Mouse (Mus musculus): ENCODE measurements around the gene Lrrk1.

Lrrk1 gene

DNA sequence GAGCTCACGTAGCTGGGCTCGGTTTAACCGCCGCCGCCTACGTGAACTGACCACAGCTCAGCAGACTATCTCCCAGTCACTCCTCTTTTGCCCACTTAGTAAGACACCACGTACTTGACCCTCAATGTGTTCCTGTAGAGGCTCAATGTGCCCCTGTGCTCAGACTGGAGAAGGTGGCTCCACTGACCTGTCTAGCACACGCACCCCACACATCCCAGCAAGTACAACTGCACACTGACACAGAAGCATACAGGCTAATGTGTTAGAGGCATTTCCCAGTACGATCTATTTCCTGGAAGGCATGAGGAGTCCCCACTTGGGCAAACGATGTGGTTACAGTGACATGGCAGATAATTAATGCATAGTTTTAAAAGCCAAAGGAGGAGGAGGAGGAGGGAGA, 11.6 kb downstream of the Lrrk1 start:
- no peak for DNase-seq

GRCm38 (mm10) chr7:66375736-66376135, 12.4 kb downstream of the Lrrk1 start:
- DNase-seq, result no peak

DNA sequence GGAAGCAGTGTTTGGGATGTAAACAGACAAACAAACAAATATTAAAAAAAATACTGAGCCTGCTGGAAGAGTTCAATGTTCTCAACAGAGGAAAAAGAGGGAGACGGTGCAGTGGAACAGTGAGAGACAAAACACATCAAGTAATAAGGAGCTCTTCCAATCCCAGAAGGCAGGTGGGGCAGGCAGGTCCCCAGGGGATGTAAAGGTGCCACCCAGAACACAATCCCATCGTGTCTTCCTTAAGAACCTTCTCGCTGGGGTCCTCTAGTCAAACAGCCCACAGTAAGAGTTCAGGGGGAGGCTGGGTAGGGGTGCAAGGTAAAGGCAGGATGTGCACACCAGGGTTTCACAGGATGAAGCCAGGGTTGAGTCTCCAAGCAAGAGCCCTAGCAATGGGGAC, 14.8 kb downstream of the Lrrk1 start:
- no peak for DNase-seq

GRCm38 (mm10) chr7:66370970-66371369, 17.2 kb downstream of the Lrrk1 start:
- DNase-seq, result no peak

DNA sequence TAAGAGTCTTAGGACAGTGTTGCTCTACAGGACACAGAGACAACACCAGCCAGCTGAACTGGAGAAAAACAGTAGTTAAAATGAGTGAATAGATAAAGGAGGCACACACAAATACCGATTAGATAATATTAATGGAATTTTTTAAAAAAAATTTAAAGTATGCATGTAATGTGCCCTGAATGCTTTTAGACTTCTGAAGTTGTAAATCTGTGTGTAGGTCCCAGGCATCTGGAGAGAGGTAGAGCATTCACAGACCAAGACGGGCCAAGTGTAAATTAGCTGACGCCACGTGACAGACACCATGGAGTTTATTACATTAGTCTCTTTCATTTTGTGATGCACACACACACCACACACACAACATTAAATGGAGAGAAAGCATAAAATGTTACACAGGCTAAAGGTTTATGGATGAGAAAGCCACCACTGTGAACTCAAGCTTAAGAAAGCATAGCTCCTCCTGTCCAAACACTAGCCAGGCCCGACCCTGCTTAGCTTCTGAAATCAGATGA, 18.2 kb downstream of the Lrrk1 start:
- no peak for DNase-seq

- no peak for DNase-seq
Observed at GRCm38 (mm10) chr7:66369071-66369933, 18.8 kb downstream of the Lrrk1 start.

DNA sequence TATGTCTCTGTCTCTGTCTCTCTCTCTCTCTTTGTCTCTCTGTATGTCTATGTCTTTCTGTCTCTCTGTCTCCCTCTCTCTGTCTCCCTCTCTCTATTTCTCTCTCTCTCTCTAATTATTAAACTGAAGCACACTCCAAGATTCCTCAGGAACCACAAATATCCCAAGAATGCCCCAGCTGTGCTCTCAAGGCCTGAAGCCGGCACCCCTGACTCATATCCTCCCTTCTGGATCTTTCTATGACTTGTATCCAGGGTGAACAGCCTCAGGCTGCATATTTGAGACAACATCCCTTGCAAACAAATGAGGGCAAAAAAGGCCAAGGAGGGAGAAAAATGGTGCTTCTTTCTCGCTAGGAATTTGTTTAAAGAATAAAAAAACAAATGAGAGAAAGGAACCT, 22.2 kb downstream of the Lrrk1 start, which contains the start of gene Gm10974:
TSS of gene Gm10974 (plus strand) at position 2 of the 400 bp plus-strand sequence.
- DNase-seq, result no peak

- no peak for DNase-seq
Observed at GRCm38 (mm10) chr7:66365411-66365810, 22.7 kb downstream of the Lrrk1 start.

GRCm38 (mm10) chr7:66364491-66364890, 23.7 kb downstream of the Lrrk1 start:
- DNase-seq, result no peak

GRCm38 (mm10) chr7:66359044-66359443, 29.1 kb downstream of the Lrrk1 start:
- DNase-seq, result no peak

DNA sequence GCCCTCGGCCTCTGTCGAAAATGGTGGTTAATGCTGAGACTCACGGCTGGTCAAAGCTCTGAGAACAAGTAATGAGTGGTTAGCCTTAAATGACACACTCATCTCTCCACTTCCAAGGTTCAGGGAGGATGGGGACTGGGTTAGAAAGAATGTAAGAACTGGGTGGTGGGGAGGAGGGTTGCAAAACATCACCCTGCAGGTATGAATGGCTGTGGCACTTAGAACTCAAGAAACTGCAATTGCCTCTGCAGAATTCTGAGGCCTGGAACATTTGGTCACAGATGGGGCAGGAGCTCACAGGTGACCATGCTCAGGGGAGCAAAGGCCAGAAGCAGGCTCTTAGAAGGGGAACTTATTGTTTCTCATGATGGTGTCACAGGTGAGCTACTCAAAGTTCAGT, 29.7 kb downstream of the Lrrk1 start:
- no peak for DNase-seq

DNA sequence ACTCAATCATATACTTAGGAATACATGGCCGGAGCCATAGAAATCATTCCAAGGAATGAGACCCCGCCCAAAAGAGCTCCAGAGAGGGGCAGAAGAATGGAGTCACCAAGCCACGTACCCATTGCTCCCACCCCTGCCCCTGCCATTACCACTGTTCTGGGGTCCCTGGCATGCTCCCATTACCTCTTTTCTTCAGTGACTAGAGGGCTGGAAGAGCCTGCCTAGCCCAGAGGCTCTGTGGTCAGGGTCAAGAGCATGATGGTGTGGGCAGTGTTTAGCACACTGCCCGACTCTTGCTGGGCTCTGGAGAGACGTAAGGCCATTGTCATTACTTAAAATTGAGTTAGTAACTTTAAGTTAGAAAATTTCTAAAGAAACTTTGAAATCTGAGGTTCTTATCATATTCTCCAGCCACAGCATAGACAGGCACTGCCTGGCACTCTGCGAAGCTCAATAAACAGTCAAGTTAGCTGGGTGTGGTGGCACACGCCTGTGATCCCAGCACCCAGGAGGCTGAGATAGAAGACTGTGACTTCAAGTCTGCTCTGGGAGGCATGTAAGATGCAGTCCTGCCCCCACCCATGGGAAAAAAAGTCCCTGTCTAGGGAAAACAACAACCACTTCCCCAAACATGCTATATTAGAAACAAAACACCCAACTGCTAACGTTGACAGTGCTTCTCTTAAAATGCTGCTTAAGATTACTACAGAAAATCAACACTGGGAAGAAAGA, 32.2 kb downstream of the Lrrk1 start:
- DNase-seq, result no peak

- no peak for DNase-seq
Observed at GRCm38 (mm10) chr7:66354911-66355310, 33.2 kb downstream of the Lrrk1 start.

DNA sequence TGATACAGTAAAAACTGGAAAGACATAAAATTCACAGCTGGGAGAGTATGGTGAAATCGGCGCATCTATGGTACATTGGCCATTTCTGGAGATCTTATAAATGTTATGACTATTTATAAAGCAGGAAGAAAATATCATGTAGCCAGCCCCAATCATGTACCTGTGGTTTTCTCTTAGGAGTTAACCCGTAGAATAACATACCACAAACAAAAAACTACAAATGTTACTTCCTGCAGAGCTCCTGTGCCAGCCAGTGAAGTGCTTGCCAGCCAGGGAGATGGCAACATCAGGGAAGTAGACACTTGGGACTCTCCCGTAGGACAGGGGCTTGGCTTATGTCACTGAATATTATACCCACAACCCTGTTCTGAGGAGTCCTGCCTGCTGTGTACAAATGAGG, 37.1 kb downstream of the Lrrk1 start:
- no peak for DNase-seq

GRCm38 (mm10) chr7:66349670-66350069, 38.5 kb downstream of the Lrrk1 start:
- no peak for DNase-seq

DNA sequence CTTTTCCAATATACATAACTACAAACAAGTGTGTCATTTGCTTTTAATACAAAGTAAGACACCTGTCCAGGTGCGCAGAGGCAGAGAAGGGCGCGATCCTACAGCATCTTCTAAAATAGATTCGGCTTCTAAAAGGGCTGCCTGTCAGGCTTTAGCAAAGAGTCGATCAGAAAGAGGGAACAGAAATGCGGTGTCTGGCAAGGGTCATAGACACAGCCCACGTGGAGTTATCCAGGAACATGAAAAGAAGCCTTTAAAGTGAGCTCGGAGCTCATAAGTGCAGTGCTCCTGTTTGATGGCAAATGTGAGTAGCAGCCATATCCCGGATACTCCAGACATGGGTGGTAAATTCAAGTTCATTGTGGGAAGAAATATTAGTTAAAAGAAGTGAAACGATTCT, 39.6 kb downstream of the Lrrk1 start:
- no peak for DNase-seq

DNA sequence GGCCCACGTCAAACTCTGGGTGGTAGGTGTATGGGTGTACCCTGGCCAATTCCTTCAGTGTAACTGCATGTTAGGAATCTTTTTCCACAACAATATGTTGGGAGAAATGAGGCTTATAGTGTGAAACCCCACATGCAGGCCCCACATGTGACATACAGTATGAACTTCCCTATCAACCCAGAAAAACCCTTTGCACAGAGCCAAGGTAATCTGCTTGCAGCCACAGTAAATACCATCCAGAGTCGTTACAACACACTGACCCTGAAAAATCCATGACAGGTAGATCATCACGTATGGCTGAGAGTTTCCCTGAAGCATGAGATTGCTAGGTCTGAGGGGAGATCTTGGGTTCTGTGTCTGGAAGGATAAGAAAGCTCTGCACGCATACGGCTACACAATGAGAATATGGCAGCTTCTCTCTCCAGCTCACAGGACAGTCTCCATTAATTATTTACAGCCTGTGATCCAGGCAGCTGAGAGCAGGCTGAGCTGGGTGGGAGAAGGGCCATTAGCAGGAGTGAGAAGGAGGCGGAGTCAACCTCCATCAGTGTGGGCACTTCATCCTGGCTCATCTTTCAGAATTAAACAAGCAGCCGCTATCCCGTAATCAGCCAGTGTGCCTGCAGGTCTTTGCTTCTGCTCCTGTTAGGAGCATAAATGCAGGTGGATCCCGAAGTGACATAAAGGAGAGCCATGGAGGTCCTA, 41.0 kb downstream of the Lrrk1 start:
- no peak for DNase-seq

DNA sequence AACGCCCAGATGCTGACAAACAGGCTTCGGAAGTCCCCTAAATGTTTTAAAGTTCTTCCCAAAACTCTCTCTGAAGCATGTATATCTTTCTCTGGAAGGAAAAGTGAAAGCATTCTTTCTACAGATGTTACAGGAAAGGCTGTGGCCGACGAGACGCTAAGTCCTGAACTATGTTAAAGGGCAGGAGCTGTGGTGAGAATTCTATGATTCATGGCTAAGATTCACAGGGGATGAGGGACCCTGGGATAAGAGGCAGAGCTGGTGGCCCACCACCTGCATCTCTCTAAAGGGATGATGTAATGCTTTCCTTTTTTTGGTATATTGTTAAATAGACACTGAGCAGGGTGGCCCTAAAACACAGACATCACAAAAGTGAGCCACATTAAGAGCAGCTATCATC, 44.8 kb downstream of the Lrrk1 start:
- DNase-seq, result no peak

DNA sequence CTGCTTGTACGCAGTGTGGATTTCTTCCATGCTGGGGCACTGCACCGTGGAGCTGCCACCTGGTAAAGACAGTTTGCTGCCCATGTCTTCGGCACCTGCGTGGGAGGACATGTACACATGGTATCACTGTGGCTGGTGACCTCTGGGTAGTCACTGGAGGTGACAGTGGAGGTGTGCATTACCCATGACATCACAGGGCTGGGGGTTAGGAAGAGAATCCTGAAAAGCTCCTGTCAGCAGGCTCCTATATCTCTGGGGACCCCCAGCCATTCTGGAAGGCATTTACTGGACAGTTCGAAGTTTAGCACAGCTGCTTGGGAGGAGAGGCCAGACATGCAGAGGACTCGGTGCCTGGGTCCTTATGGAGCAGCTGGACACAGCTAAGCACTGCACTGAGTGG, 45.3 kb downstream of the Lrrk1 start:
- no peak for DNase-seq

DNA sequence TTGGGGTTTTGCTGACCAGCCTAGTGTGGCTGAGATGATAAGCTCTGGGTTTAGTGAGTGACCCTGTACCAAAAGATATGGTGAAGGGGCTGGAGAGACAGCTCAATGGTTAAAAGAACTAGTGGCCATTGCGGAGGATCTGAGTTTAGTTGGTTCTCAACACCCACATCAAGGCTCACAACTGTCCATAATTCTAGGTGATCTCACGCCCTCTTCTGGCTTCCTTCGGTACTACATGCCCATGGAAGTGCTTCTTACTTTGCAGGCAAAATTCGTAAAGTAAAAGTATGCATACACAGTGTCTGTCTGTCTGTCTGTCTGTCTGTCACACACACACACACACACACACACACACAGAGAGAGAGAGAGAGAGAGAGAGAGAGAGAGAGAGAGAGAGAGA, 45.8 kb downstream of the Lrrk1 start:
- peak in 1 of 2 experiments; percentile 31 for DNase-seq

DNA sequence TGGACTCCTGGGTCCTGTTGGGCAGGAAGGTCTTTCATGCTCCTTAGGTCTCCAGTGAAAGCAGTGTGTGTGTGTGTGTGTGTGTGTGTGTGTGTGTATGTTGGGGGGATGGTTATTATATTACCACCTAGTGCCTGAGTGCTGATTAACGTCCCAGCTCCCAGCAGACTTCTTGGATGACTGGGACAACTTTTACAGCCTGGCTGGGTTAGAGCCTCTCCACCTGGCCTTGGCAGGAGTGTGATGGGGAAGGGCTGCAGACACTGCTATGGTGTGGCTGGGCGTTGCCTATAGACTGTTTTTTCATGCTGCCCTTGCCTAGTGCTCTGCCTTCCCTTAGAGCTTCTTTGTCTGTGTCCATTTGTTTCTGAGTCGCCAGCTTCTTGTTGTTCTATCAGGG, 48.1 kb downstream of the Lrrk1 start:
- no peak for DNase-seq

- DNase-seq, result no peak
Observed at GRCm38 (mm10) chr7:66339625-66340024, 48.5 kb downstream of the Lrrk1 start.

GRCm38 (mm10) chr7:66336955-66337354, 51.2 kb downstream of the Lrrk1 start:
- DNase-seq, result no peak
